Mouse (Mus musculus): ENCODE data around the gene Tmem238.
A peak's percentile ranks its signal among the peaks of the same experiment; 100 is the strongest.
"Not testable (repeated sequence)": the region's sequence is repeated elsewhere in the genome, so short reads cannot be mapped to it uniquely, and the experiment has no call there.

Gene Tmem238

DNA sequence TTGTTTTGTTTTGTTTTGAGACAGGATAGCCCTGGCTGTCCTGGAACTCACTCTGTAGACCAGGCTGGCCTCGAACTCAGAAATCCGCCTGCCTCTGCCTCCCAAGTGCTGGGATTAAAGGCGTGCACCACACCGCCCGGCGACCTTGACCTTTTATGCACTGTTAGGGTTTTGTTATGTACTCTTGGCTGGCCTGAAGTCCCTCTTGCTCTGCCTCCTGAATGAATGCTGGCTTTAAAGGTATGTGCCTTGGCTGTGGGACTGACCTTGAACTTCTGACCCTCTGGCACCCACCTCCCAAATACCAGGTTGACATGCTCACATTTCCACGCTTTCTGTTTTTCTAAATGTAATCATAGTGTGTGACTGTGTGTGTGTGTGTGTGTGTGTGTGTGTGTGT, 31.5 kb upstream of the Tmem238 start:
- not testable (repeated sequence) for H3K36me3 ChIP-seq (ENCODE audit: insufficient read depth, low read length); H3K9me3 ChIP-seq (ENCODE audit: low read length); H3K27me3 ChIP-seq (ENCODE audit: insufficient read depth, low read length)
- peak overlapping the region; percentile 2; the same call in 1 of the 2 replicates for H3K4me3 ChIP-seq (replicated peaks; ENCODE audit: low read length)
- TF ChIP-seq NANOG (IDR thresholded peaks at IDR 0.05; ENCODE audit: borderline replicate concordance, low read length) (peak; percentile 59; the same call in 1 of the 2 replicates), POU5F1 (IDR thresholded peaks at IDR 0.05; ENCODE audit: borderline replicate concordance, low read length) (peak; percentile 64; the same call in 1 of the 2 replicates)
- peaks cover 87% of the 10 kb centered on the region for H3K4me1 ChIP-seq (replicated peaks; ENCODE audit: low read depth, low read length)

DNA sequence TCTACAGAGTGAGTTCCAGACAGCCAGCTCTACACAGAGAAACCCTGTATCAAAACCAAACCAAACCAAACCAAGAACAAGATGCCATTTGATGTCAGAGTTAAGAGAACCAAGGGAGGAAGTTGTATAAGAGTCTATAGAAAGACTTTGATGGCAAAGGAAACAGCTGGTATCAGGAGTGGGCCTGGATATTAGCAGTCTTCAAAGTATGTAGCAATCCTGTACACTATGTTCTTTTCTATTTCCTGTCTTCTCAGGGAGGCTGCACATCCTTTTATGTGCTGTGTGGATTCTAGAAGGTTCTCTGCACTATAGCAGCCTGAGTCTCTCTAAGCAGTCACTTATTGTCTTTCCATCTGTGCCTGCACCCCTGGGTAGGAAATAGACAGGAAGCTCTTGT, 27.1 kb upstream of the Tmem238 start:
- H3K4me3 ChIP-seq (replicated peaks; ENCODE audit: low read length), result no peak overlapping the region
- peaks cover 69% of the 10 kb centered on the region for H3K4me1 ChIP-seq (replicated peaks; ENCODE audit: low read depth, low read length)
- peaks cover 20% of the 10 kb centered on the region for H3K36me3 ChIP-seq (ENCODE audit: insufficient read depth, low read length)
- TF ChIP-seq NANOG (IDR thresholded peaks at IDR 0.05; ENCODE audit: borderline replicate concordance, low read length) (no peak), POU5F1 (IDR thresholded peaks at IDR 0.05; ENCODE audit: borderline replicate concordance, low read length) (no peak), CTCF (conservative IDR thresholded peaks at IDR 0.05; ENCODE audit: low read length) (no peak)
- no peaks in the 10 kb centered on the region for H3K27me3 ChIP-seq (ENCODE audit: insufficient read depth, low read length)
- no peaks in the 10 kb centered on the region for H3K9me3 ChIP-seq (ENCODE audit: low read length)

GRCm38 (mm10) chr7:4813105-4813791, 23.8 kb upstream of the Tmem238 start:
- H3K9me3 ChIP-seq (ENCODE audit: low read length), result no peaks in the 10 kb centered on the region
- H3K27me3 ChIP-seq (ENCODE audit: insufficient read depth, low read length), result no peaks in the 10 kb centered on the region
- peak overlapping the region; percentile 87 for H3K4me3 ChIP-seq (replicated peaks; ENCODE audit: low read length)
- H3K36me3 ChIP-seq (ENCODE audit: insufficient read depth, low read length), result peaks cover 54% of the 10 kb centered on the region
- TF ChIP-seq POU5F1 (IDR thresholded peaks at IDR 0.05; ENCODE audit: borderline replicate concordance, low read length) (no peak), NANOG (IDR thresholded peaks at IDR 0.05; ENCODE audit: borderline replicate concordance, low read length) (no peak), CTCF (conservative IDR thresholded peaks at IDR 0.05; ENCODE audit: low read length) (no peak)
- H3K4me1 ChIP-seq (replicated peaks; ENCODE audit: low read depth, low read length), result peaks cover 72% of the 10 kb centered on the region

DNA sequence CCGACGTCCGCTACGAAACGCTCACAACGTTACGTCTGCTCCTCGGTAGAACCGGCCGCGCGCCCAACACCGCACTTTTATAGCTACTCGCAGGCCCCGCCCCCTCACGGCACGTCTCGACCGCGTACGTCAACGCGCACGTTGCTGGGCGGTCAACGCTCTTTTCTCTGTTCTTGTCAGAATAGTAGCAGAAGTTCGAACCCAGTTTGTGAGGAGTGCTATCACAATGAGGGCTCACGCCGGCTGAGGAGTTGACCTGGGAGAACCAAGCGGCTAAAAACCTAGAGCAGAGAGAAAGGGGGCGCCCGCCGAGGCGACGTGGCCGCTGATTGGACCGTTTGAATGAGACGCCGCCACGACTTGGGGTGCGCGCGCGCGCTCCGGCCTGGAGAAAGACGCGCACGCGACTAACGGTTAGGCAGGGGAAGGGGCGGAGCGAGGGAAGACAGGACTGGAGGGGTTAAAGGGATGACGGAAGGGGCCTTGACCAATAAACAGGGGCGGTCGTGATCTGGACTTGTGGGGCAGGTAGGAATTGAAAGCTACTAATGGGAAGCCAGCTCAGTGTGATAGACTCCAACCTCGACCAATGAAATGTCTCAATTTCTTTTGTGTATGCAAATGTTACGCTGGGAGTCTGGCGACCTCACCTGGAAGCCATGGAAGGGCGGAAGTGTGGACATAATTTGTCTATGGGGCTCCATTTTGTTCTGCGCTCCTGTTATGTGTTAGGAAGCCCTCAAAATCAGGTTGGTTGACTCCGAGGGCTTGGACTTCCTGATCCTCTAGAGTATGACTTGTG, 23.0 kb upstream of the Tmem238 start, which contains the start of gene Ube2s:
TSS of gene Ube2s (minus strand) at position 288 of the 802 bp plus-strand sequence.
- Histone ChIP-seq H3K4me3 (replicated peaks; ENCODE audit: low read length) (peak within 1 kb of the TSS; percentile 100), H3K36me3 (ENCODE audit: insufficient read depth, low read length) (peaks cover 58% of the 10 kb centered on the region), H3K4me1 (replicated peaks; ENCODE audit: low read depth, low read length) (peaks cover 68% of the 10 kb centered on the region), H3K9me3 (ENCODE audit: low read length) (no peaks in the 10 kb centered on the region), H3K27me3 (ENCODE audit: insufficient read depth, low read length) (no peaks in the 10 kb centered on the region)
- no peak for TF ChIP-seq NANOG (IDR thresholded peaks at IDR 0.05; ENCODE audit: borderline replicate concordance, low read length)
- no peak for TF ChIP-seq POU5F1 (IDR thresholded peaks at IDR 0.05; ENCODE audit: borderline replicate concordance, low read length)
- no peak for TF ChIP-seq CTCF (conservative IDR thresholded peaks at IDR 0.05; ENCODE audit: low read length)

- Histone ChIP-seq H3K36me3 (ENCODE audit: insufficient read depth, low read length) (peaks cover 64% of the 10 kb centered on the region), H3K4me3 (replicated peaks; ENCODE audit: low read length) (peak overlapping the region; percentile 100), H3K27me3 (ENCODE audit: insufficient read depth, low read length) (no peaks in the 10 kb centered on the region), H3K9me3 (ENCODE audit: low read length) (no peaks in the 10 kb centered on the region), H3K4me1 (replicated peaks; ENCODE audit: low read depth, low read length) (peaks cover 69% of the 10 kb centered on the region)
- no peak for TF ChIP-seq POU5F1 (IDR thresholded peaks at IDR 0.05; ENCODE audit: borderline replicate concordance, low read length)
- no peak for TF ChIP-seq NANOG (IDR thresholded peaks at IDR 0.05; ENCODE audit: borderline replicate concordance, low read length)
- TF ChIP-seq CTCF (conservative IDR thresholded peaks at IDR 0.05; ENCODE audit: low read length), result no peak
Measured at GRCm38 (mm10) chr7:4811842-4812302, 22.4 kb upstream of the Tmem238 start.

GRCm38 (mm10) chr7:4811131-4811530, 21.7 kb upstream of the Tmem238 start:
- H3K4me1 ChIP-seq (replicated peaks; ENCODE audit: low read depth, low read length), result peaks cover 70% of the 10 kb centered on the region
- H3K4me3 ChIP-seq (replicated peaks; ENCODE audit: low read length), result peak overlapping the region; percentile 100
- not testable (repeated sequence) for H3K9me3 ChIP-seq (ENCODE audit: low read length); H3K27me3 ChIP-seq (ENCODE audit: insufficient read depth, low read length)
- peaks cover 72% of the 10 kb centered on the region for H3K36me3 ChIP-seq (ENCODE audit: insufficient read depth, low read length)

DNA sequence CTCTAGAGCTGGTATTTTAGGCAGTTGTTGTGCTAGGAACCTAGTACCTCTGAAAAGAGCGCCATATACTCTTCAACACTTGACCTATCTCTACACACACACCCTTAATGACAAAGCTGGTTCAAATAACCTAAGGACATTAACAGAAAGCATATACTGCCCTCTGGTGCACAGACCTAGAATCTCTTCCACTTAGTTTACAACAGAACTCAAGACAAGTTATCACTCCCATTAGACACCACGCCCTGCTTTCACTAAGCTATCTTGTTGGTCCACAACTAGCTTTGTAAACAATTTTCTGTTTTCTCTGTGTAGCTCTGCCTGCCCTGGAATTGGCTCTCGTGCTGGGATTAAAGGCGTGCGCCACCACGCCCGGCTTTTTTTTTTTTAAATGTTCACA, 17.3 kb upstream of the Tmem238 start:
- TF ChIP-seq NANOG (IDR thresholded peaks at IDR 0.05; ENCODE audit: borderline replicate concordance, low read length) (no peak), POU5F1 (IDR thresholded peaks at IDR 0.05; ENCODE audit: borderline replicate concordance, low read length) (no peak), CTCF (conservative IDR thresholded peaks at IDR 0.05; ENCODE audit: low read length) (peak; percentile 63)
- H3K36me3 ChIP-seq (ENCODE audit: insufficient read depth, low read length), result peaks cover 84% of the 10 kb centered on the region
- H3K4me1 ChIP-seq (replicated peaks; ENCODE audit: low read depth, low read length), result peaks cover 58% of the 10 kb centered on the region
- no peaks in the 10 kb centered on the region for H3K9me3 ChIP-seq (ENCODE audit: low read length)
- no peaks in the 10 kb centered on the region for H3K27me3 ChIP-seq (ENCODE audit: insufficient read depth, low read length)
- H3K4me3 ChIP-seq (replicated peaks; ENCODE audit: low read length), result no peak overlapping the region

- Histone ChIP-seq H3K27me3 (ENCODE audit: insufficient read depth, low read length) (no peaks in the 10 kb centered on the region), H3K36me3 (ENCODE audit: insufficient read depth, low read length) (peaks cover 62% of the 10 kb centered on the region), H3K9me3 (ENCODE audit: low read length) (no peaks in the 10 kb centered on the region), H3K4me1 (replicated peaks; ENCODE audit: low read depth, low read length) (peaks cover 26% of the 10 kb centered on the region), H3K4me3 (replicated peaks; ENCODE audit: low read length) (no peak overlapping the region)
- TF ChIP-seq NANOG (IDR thresholded peaks at IDR 0.05; ENCODE audit: borderline replicate concordance, low read length), result no peak
Measured at GRCm38 (mm10) chr7:4802247-4802646, 12.8 kb upstream of the Tmem238 start.

Measured in E14TG2a.4 (cell line).